Mouse (Mus musculus) regulatory T cell (primary cell): ENCODE results near the gene Snx15.

Source experiments
- in situ Hi-C: fragments of 300-600 bp; cut with MboI, MseI; formaldehyde crosslinking; loops from one replicate; pipeline ENCODE4 v1.15.1; 2025; ENCODE audit warnings: high pct_unique_total_duplicates

The Snx15 gene

GRCm38 (mm10) chr19:6123330-6123729 lies 4.8 kb downstream of the Snx15 start:
- in situ Hi-C loops: no loop called here

GRCm38 (mm10) chr19:6121761-6122160 lies 6.3 kb downstream of the Snx15 start:
- in situ Hi-C loops: no loop called here

- in situ Hi-C loops: no loop called here
Measured at GRCm38 (mm10) chr19:6118677-6119185, 9.4 kb downstream of the Snx15 start.

GRCm38 (mm10) chr19:6117986-6118676 lies 10.0 kb downstream of the Snx15 start, which contains the start of gene Sac3d1:
Sac3d1 (minus strand) TSS chr19:6118650.
- in situ Hi-C loops: no loop called here

- in situ Hi-C loops: no loop called here
Measured at GRCm38 (mm10) chr19:6117346-6117985, 10.6 kb downstream of the Snx15 start.

- in situ Hi-C loops: no loop called here
Measured at GRCm38 (mm10) chr19:6116113-6116850, 11.8 kb downstream of the Snx15 start.

GRCm38 (mm10) chr19:6113116-6113515 lies 15.0 kb downstream of the Snx15 start:
- in situ Hi-C loops: no loop called here

- in situ Hi-C loops: no loop called here
Measured at GRCm38 (mm10) chr19:6105586-6105985, 22.5 kb downstream of the Snx15 start, which contains the start of gene Naaladl1. Naaladl1 (plus strand) TSS chr19:6105782.

GRCm38 (mm10) chr19:6104476-6104875 lies 23.6 kb downstream of the Snx15 start:
- in situ Hi-C loops: no loop called here

GRCm38 (mm10) chr19:6102169-6102853 lies 25.8 kb downstream of the Snx15 start:
- in situ Hi-C loops: no loop called here

- in situ Hi-C loops: no loop called here
Measured at GRCm38 (mm10) chr19:6101186-6101585, 26.9 kb downstream of the Snx15 start.

- in situ Hi-C loops: no loop called here
Measured at GRCm38 (mm10) chr19:6097847-6098246, 30.3 kb downstream of the Snx15 start.

- in situ Hi-C loops: no loop called here
Measured at GRCm38 (mm10) chr19:6094119-6094518, 34.0 kb downstream of the Snx15 start, which contains the start of gene AC131692.1. AC131692.1 (plus strand) TSS chr19:6094419.

- in situ Hi-C loops: no loop called here
Measured at GRCm38 (mm10) chr19:6088841-6089240, 39.3 kb downstream of the Snx15 start.

GRCm38 (mm10) chr19:6085417-6085879 lies 42.7 kb downstream of the Snx15 start:
- in situ Hi-C loops: no loop called here

- in situ Hi-C loops: no loop called here
Measured at GRCm38 (mm10) chr19:6084478-6085248, 43.4 kb downstream of the Snx15 start, which contains the start of the genes Zfpl1 and Cdca5. Zfpl1 (minus strand) TSS chr19:6084956. Cdca5 (plus strand) TSS chr19:6084983.

- in situ Hi-C loops: no loop called here
Measured at GRCm38 (mm10) chr19:6082156-6082555, 45.9 kb downstream of the Snx15 start, which contains the start of gene Gm28374. Gm28374 (minus strand) TSS chr19:6082256.

GRCm38 (mm10) chr19:6079983-6080480 lies 48.1 kb downstream of the Snx15 start, which contains the start of gene Tmem262:
Tmem262 (plus strand) TSS chr19:6080033.
- in situ Hi-C loops: loop anchor here (10.0 kb wide), 1 partner anchor 895 kb away; the partner anchor contains the start of genes Plcb3 and Ppp1r14b

GRCm38 (mm10) chr19:6076564-6077393 lies 51.3 kb downstream of the Snx15 start, which contains the start of gene Vps51:
Vps51 (minus strand) TSS chr19:6077231.
- in situ Hi-C loops: loop anchor here (10.0 kb wide), 1 partner anchor 898 kb away; the partner anchor contains the start of genes Plcb3 and Ppp1r14b
